Comparison of ENCODE assay signal across 19 mouse cellular contexts in genomic region chr14:99457573-99457972, GRCm38 (mm10).
"Had no signal": no experiment of that assay in that cellular context is flagged by ENCODE, and none has a peak within 500 bp of the region (broad histone marks: within the 10 kb centered on the region; RNA-seq: fewer than 3 reads in every experiment).

No protein-coding gene starts in this region.

- H3K4me1 ChIP-seq: liver, embryonic 15.5 days; lung, embryonic 15.5 days; megakaryocyte, embryonic 14.5 days; midbrain, embryonic 13.5 days; midbrain, embryonic 15.5 days; neural tube, embryonic 13.5 days; neural tube, embryonic 15.5 days had no signal

- DNase-seq: liver, postnatal 0 days; lung, adult 2 months; lung, postnatal 14 days; lung, postnatal 36 days; retina, postnatal 1 day; right cerebral cortex, adult 18-20 months; right cerebral cortex, postnatal 14 days; thymus, adult 18-20 months; thymus, postnatal 14 days; thymus, postnatal 36 days had no signal

- H3K27ac ChIP-seq: liver, embryonic 15.5 days; lung, embryonic 15.5 days; macrophage; midbrain, embryonic 13.5 days; midbrain, embryonic 15.5 days; neural tube, embryonic 13.5 days; neural tube, embryonic 15.5 days had no signal

- H3K9ac ChIP-seq: liver, embryonic 15.5 days; liver, postnatal 0 days; lung, embryonic 15.5 days; midbrain, embryonic 13.5 days; midbrain, embryonic 15.5 days; neural tube, embryonic 13.5 days; neural tube, embryonic 15.5 days had no signal

- H3K36me3 ChIP-seq: liver, embryonic 15.5 days; lung, embryonic 15.5 days; midbrain, embryonic 13.5 days; midbrain, embryonic 15.5 days; neural tube, embryonic 13.5 days; neural tube, embryonic 15.5 days had no signal

- H3K4me3 ChIP-seq: liver, embryonic 15.5 days; lung, embryonic 15.5 days; megakaryocyte, embryonic 14.5 days; midbrain, embryonic 13.5 days; midbrain, embryonic 15.5 days; neural tube, embryonic 13.5 days; neural tube, embryonic 15.5 days had no signal

- H3K27me3 ChIP-seq: liver, embryonic 15.5 days; lung, embryonic 15.5 days; megakaryocyte, embryonic 14.5 days; midbrain, embryonic 13.5 days; midbrain, embryonic 15.5 days; neural tube, embryonic 13.5 days; neural tube, embryonic 15.5 days had no signal

- H3K9me3 ChIP-seq: liver, embryonic 15.5 days; lung, embryonic 15.5 days; midbrain, embryonic 13.5 days; midbrain, embryonic 15.5 days; neural tube, embryonic 13.5 days; neural tube, embryonic 15.5 days had no signal

- H3K4me2 ChIP-seq: liver, embryonic 15.5 days; lung, embryonic 15.5 days; midbrain, embryonic 11.5 days; midbrain, embryonic 13.5 days; midbrain, embryonic 15.5 days; neural tube, embryonic 13.5 days; neural tube, embryonic 15.5 days had no signal
